Mouse (Mus musculus) bone marrow, adult 2 months (tissue): ENCODE results near the gene Hsd11b1.

ENCODE experiments used
- CTCF ChIP-seq: fragments of 200-500 bp; IDR thresholded peaks from 2 replicates; pipeline ENCODE4 v1.5.1; 2011; ENCODE audit warnings: low read length, control low read depth; ENCODE audit not compliant: control insufficient read depth, insufficient read depth
- POLR2A ChIP-seq: fragments of 200-500 bp; IDR thresholded peaks from 2 replicates; pipeline ENCODE4 v1.6.1; 2011; ENCODE audit warnings: low read depth, mild to moderate bottlenecking, control low read depth, low read length, borderline replicate concordance; ENCODE audit not compliant: control insufficient read depth

GRCm38 (mm10) chr1:193234130-193234645 is 29.7 kb downstream of the Hsd11b1 start:
- TF ChIP-seq CTCF, result no peak
- TF ChIP-seq POLR2A, result no peak
